Mouse (Mus musculus): Measurements from ENCODE around the gene Hmcn1. TPM values are rescaled to one million over a fixed set of nuclear protein-coding genes. Genes with fewer than 3 reads are reported as not detected.

Hmcn1 gene
- total RNA-seq, 2 experiments from 2014 or later, result not detected

DNA sequence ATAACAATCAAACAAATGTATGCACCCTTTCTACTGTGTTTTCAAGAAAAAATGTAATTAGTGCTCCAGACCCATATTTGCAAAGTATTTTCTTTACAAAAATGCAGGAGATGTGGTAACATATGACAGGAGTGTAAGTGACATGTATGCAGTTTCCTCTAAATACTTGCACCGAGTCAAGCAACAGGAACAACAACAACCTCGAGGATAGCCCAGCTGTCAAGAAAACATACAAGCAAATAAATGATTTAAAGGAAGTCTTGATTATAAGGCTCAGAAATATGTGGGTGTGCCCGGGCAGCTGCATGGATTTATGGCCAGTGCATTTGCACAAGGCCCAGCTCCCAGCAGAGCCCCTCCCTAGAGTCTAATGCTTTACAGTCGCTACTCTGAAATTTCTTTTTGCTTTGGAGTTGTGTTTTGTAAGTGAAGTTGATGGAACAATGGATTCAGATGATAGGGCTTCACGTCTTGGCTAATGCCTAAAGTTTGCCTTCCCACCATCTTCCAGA, 99.5 kb downstream of the Hmcn1 start:
- ATAC-seq (replicated peaks; ENCODE audit: low FRiP score, poor library complexity, severe bottlenecking), result no peak

DNA sequence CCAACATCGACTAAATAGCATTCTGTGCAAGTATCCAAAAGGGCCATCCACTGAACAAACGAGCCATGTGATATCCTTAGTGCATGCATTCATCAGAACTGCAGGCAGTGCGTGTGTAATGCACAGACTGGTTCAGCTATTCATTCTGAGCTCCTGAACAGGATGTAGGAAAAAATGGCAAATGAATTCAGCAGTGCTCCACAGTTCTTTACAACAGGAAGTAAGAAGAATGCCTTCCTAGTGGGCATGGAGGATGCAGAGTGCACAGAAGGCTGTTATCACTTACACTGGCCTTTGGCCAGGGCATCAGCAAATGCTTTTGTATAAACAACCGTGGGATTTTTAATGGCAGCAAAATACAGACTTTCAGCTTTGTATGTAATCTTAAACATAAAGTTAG, 103.2 kb downstream of the Hmcn1 start:
- ATAC-seq (replicated peaks; ENCODE audit: low FRiP score, poor library complexity, severe bottlenecking), result no peak

DNA sequence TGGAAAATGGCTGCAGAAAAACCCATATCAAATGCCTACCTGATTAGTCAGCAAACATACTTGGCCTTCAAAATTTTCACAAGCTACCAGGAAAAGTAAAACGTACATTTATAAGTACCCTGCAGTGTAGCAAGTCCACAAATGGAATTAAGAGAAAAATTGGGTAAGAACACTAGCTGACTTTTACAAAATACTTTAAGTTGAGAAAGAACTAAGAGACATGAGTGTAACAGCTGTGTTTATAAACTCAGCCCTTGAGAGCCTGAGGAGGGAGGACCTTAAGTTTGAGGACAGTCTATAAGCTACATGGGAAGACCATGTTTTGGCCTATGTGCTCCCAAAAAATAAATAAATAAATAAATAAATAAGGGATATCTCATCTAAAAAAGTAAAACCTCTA, 107.0 kb downstream of the Hmcn1 start:
- ATAC-seq (replicated peaks; ENCODE audit: low FRiP score, poor library complexity, severe bottlenecking), result no peak

DNA sequence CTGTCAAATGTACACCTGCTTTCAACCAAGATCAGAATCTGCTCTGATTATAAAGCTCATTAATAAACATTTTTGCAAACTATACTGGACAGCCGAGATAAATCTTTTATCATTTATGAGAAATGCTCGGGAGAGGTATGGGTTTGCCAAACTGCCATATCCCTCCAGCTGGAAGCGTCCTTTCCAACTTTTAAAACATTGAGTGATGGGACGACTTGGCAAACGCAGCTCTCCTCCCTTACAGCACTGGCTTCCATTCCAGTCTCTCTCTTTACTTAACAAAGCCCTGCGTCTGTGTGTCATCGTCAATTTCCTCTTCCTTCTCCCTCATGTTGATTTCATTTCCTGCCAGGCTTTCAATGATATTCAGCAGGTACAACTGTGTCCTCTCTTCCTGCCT, 114.8 kb downstream of the Hmcn1 start:
- no peak for ATAC-seq (replicated peaks; ENCODE audit: low FRiP score, poor library complexity, severe bottlenecking)

DNA sequence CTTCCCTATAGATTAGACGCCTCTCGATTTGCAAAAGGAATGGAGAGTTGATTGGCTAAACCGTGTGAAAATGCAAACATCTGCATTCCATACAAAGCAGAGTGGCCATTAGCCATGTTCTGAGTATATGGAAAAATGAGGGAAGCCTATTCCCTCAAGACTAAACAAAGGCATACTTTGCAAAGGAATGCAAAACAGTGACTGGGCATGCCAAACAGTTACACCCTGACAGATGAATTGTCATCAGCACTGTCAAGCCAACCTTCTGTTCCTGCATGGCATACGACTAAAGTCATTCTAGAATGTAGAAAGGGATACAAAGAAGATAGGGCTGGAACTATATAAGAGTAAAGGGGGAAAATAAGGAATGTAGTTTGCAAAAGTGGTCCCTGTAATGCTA, 115.3 kb downstream of the Hmcn1 start:
- no peak for ATAC-seq (replicated peaks; ENCODE audit: low FRiP score, poor library complexity, severe bottlenecking)

DNA sequence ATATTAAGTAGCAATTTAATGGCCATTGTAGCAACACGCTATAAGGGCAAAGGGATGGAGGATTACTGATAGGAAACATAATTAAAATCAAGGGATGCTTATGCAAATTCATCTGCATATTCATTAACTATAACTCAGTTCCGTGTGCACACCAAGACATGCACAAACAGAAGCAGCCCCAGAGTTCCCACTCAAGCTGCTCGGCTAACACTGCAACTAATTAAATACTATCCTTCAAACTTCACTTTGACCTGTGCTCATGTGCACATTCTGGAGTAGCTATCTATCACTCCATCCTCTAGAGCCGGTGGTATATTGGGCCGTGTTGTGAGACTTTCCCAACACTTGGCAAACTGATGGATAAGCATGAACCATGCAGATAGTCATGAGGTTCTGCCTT, 119.2 kb downstream of the Hmcn1 start:
- ATAC-seq (replicated peaks; ENCODE audit: low FRiP score, poor library complexity, severe bottlenecking), result no peak

DNA sequence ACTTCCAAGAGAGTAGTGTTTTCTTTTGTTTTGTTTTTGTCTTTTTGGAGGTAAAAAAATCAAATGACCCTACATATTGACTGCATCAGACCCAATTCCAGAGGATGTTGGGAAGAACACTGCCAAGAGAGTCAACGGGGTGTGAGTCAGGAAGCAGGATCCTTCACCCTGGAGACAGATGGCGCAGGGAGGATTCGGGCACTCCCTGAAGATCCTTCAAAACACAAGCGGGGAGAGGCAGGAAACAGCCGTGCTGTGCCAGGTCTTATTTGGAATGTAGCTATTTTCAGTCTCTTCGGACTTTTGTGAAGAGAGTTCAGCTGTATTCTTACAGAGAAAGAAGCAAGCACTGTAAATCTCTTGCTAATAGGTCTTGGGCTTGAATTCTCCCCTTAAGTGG, 120.0 kb downstream of the Hmcn1 start:
- ATAC-seq (replicated peaks; ENCODE audit: low FRiP score, poor library complexity, severe bottlenecking), result peak; percentile 46; the same call in 1 of the 2 replicates

DNA sequence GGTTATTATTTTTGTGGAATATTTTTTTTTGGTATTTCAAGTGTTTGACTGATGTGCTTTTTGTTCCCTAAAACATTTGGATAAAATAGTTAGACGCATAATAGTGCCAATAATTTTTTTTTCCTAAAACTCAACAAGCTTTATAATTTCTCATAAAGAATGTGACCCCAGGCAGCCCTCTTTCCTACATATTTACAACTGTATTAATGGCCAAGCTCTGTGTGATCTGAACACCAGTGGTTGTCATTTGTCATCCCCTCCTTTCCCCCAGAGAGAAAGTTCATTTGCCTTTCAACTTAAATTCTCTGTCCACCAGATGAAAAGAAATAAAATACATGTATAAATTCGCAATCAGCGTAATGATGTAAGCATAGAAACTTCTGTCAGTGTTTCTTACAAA, 121.1 kb downstream of the Hmcn1 start:
- ATAC-seq (replicated peaks; ENCODE audit: low FRiP score, poor library complexity, severe bottlenecking), result no peak

DNA sequence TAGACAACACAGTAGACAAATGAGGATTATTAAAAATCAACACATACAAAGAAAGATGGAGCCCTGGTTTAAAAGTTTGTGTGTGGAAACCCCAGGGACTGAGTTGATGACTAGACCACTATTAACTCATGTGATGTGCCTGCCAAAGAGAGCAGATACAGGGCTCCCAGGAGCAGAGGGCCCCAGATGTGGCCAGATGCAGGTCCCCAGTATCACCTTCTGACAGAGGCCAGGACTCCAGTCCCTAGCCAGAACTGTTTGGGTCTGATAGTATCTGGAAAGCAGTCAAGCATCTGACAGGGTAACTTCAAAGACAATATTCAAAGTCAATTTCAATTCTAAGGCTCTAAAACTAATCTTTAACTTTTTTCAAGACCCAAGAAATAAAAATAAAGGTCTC, 124.0 kb downstream of the Hmcn1 start:
- ATAC-seq (replicated peaks; ENCODE audit: low FRiP score, poor library complexity, severe bottlenecking), result no peak

DNA sequence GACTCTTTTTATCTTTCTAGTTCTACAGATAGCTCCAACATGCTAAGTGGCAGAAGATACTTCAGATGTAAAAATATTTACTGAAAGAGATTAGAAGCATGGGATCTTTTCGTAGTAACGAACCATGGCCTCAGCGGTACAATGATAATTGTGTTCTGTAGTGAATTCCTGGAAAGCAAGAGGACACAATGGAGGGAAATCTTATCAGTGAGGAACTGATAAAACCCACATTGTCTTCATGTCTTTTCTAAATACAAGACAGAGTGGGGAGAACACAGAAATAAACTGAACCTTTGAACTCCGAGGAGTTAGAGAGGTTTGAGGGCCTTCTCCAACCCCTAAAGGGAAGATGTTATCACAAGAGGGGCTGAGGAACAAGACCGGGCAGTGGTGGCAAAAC, 126.6 kb downstream of the Hmcn1 start:
- no peak for ATAC-seq (replicated peaks; ENCODE audit: low FRiP score, poor library complexity, severe bottlenecking)

DNA sequence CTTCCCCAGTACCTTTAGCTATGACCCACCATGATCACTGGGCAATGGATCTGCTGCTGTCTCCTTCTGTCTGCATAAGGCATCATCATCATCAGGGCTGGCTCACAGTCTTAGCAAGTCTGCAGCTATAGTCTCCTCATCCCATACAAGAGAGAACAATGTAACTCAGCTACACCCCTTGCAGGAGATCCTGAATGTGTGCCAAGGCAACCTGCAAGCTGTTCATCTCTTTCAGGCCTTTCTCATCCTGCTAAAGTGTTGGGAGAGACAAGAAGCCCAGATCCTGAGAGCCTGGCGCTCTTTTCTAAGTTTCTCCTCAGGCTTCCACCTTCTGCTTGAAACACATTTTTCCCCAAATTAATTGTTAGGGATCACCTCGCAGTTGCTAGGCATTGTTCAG, 135.5 kb downstream of the Hmcn1 start:
- no peak for ATAC-seq (replicated peaks; ENCODE audit: low FRiP score, poor library complexity, severe bottlenecking)

DNA sequence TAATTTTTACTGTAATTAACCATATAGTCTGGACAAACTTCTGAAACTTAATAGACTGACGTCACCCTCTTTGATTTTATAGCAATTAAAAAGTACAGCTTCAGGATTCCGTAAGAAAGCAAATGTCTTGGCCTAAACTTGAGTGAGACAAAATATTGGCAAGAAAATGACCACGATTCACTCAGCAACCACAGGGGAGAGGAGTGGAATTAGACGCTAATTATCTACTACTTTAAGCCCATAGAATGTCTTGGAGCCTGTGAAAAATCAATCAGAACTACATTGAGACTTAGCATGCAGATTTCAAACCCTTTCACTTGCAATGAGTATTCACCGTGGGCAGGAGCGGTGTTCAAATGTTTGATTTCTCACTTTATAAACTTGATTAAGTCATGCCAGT, 159.8 kb downstream of the Hmcn1 start:
- ATAC-seq (replicated peaks; ENCODE audit: low FRiP score, poor library complexity, severe bottlenecking), result no peak

DNA sequence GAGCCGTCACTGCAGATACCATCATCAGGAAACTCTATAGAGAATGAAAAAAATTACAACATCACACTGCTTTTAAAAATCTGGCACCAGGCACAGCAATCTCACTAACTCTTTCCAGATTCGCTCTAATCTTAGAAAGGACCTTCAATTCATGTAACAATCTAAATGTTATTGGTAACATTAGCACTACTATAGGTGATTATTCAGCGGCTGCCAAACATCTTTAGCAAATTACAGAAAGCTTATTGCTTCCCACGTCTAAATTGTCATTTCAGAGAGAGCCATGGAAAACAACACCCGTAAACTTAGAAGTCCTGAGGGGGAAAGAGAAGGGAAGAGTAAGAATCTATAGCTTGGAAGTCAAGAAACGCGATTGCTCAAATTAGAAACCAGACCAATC, 163.4 kb downstream of the Hmcn1 start:
- no peak for ATAC-seq (replicated peaks; ENCODE audit: low FRiP score, poor library complexity, severe bottlenecking)

DNA sequence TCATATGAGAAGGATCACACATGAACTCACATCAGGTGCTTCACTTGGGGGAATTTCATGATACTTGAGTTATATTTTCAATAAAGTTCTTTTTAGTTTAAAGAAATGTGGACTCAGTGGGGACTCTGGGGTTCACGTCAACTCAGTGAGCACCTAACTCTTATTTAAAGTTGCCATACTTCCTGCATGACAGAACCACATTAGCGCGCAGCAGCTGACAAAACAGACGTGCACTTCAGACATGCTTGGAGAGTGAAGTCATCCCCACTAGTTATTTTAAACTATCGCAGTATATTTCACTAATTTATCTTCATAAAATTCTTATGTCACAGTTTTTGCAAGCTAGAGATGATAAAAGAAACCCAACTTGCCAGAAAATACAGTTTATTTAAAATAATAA, 166.1 kb downstream of the Hmcn1 start:
- no peak for ATAC-seq (replicated peaks; ENCODE audit: low FRiP score, poor library complexity, severe bottlenecking)

DNA sequence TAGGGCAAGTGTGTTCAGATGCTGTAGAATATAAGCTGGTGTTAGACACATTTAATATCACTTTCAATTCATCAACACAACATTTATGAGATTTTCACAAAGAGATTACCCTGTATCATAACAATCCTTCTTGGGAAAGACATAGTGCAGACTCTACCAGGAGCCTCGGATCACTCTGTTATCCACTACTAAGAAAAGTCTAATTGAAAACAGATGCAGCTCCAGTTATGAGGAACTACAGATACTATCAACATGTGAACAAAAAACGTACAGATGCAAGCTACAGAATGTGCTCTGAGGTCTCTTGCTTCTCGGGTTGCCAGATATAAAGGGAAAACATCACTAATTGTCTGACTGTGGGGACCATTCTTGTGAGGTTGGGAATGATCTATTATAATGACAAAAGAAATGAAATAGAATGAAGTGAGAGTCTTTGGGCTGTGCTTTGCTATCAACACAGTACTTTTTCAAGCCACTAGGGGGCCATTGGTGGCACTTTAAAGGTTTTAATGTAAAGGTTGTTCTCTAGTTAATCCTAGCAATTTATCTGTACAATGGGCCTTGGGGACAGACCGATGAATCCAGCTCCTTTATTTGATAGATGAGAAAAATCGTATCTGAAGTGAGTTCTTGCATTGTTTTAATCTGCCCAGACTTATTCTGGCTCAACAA, 168.8 kb downstream of the Hmcn1 start:
- ATAC-seq (replicated peaks; ENCODE audit: low FRiP score, poor library complexity, severe bottlenecking), result no peak

DNA sequence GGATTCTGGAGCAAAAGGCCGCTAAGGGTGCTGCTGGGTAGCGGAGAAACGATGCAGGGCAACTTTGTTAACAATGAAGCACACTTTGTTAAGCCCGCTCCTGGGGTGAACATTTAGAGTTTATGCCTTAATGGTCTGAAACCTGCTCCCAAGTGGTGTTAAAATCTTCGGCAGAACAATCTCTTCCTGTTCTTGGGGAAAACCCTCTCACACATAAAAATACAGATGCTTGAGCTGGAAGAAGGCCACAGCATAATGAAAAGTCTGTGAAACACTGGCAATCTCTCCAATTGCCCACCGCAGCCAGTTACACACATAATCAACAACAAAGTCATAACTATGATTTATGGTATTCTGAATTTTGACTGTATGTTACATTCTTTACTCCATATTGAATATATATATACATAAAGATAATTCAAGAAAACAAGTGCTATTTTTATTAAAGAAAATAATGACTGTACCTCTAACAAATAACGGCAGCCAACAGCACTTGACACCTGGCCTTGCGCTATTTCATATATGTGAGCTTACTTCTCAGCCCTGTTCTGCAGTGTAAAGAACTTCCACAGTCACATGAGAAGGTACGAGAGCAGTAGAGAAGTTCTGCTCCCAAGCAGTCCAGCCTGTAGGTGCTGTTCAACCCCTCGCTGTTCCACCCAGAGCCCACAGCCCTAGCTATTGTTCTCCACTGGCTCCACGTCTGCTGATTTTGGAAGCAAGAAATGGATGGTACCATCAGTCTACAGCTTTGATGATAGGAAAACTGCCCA, 177.0 kb downstream of the Hmcn1 start:
- no peak for ATAC-seq (replicated peaks; ENCODE audit: low FRiP score, poor library complexity, severe bottlenecking)

DNA sequence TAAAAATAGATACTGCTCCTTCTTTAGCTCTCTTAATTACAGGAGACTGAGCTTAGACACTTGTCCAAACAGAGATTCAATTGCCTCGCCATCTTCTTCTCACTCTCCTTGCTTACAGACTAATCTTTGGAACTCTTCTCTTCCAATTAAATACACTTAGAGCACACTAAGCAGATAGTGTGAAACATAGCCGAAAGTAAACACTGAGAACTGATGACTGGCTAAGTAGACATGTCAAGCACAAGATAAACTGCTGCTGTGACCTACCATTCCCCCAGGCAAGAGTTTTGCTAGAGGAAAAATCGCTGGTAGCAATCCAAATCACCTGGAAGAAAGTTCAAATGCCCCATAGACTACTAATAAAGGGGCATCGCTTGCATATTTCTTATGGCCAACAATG, 178.3 kb downstream of the Hmcn1 start:
- ATAC-seq (replicated peaks; ENCODE audit: low FRiP score, poor library complexity, severe bottlenecking), result no peak

DNA sequence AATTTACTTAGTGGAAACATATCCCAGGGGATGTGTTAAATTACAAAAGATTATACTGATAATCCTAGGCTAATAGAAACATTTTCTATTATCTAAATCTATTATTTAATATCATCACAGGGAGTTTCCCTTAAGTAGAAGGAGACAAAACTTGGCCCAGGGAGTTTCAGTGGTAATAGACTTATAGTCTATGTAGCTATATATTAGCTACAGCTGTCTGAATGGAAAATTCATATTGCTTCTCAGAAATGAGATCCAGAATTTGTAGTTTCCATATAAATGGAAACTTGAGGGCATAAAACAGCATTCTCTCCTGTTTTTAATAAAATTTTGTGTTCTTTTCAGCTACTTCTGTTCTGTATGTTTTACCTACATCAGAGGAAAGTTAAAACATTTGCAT, 179.9 kb downstream of the Hmcn1 start:
- ATAC-seq (replicated peaks; ENCODE audit: low FRiP score, poor library complexity, severe bottlenecking), result no peak

DNA sequence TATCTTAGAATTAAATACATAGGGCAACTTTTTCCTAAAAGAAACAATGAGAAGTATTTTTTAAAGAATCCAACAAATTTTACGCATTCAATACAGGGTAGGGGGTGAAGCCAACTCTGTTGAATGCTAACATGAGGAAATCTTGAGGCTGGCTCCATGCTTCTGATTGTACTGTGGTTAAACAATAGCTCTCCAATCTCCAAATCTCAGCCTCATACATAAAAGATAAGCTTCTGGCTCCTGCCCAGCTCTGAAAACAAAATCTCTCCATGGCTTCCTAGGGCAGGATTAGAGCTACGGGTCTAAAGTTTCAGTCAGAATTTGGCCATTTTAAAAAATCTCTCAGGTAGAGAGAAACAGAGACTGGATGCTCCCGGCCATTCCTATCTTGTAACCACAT, 186.4 kb downstream of the Hmcn1 start:
- ATAC-seq (replicated peaks; ENCODE audit: low FRiP score, poor library complexity, severe bottlenecking), result no peak

DNA sequence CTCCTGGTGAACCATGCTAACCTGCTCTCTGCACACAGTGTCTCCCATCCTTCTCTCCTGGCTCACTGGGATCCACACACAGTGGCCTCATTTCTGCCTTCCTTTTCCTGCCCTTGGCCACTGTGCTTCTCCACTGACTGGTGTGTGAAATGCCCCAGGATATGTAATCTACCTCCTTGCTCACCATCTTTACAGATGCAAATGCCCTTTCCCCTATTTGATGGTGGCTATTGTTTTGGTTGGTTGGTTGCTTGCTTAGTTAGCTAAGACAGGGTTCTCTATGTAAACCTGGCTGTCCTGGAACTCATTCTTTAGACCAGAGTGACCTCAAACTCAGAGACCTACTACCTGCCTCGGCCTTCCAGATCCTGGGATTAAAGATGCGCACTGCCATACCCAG, 187.8 kb downstream of the Hmcn1 start:
- ATAC-seq (replicated peaks; ENCODE audit: low FRiP score, poor library complexity, severe bottlenecking), result no peak

DNA sequence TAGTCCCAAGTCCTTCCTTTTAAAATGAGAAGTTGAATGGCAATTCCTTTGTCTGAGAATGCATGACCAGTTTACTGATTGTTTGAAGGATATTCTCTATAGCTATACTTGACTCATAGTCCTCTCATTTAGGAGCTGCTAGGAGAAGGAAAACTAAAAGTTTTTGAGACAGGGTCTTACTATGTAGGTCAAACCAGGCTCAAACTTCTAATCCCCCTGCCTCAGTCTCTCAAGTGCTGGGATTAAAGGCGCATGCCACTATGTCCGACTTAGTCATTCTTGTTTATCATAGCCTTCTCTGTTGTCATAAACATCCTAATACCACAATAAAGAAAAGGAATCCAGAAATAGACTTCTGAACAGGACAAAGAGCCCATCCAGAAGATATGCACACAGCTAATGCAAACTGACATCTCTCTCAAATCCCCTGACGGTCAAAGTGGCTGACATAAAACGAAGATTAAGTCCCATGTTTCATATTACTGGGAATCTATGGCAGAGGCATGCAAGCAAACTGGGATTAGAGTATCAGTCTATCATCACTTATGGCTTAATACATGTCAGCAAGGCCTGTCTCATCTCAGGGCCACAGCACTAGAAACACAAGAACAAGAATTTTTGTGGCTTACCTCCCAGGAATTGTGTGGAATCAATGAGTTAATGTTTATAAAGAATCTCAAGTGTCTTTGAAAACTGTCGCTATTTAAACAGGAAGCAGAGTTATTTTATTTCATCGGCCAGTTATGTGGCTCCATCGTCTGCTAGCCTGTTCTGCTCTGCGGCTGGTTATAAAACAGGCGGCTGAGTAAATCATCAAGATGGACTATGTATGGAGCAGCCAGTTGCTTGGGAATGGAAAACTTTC, 188.8 kb downstream of the Hmcn1 start:
- no peak for ATAC-seq (replicated peaks; ENCODE audit: low FRiP score, poor library complexity, severe bottlenecking)
